Mouse (Mus musculus) embryonic facial prominence, embryonic 11.5 days (tissue): ENCODE results near the gene Camk2b. TPM values are rescaled to one million over a fixed set of nuclear protein-coding genes. Genes with fewer than 3 reads are reported as not detected.

Experiments used
- ATAC-seq: fragments of 200-750 bp; cut with Nextera tagmentation; replicated peaks from 2 replicates; pipeline ENCODE4 v1.8.0; 2017; ENCODE audit warnings: low read depth; ENCODE audit not compliant: insufficient number of reproducible peaks, low FRiP score, low TSS enrichment
- DNase-seq: peaks from one replicate; pipeline ENCODE4 v3.0.0-alpha.2; 2015; ENCODE audit warnings: low spot score
- H3K27ac ChIP-seq: fragments of 300-500 bp; sonication (generic); replicated peaks from 2 replicates; pipeline ENCODE4 v1.5.1; 2014; ENCODE audit warnings: mild to moderate bottlenecking, low read depth, low read length, control low read depth
- H3K27me3 ChIP-seq: fragments of 300-500 bp; sonication (generic); 2 replicates; pipeline ENCODE4 v1.6.1; 2014; ENCODE audit warnings: mild to moderate bottlenecking, low read length, moderate library complexity, mixed read lengths; ENCODE audit not compliant: control insufficient read depth, insufficient read depth
- H3K36me3 ChIP-seq: fragments of 300-500 bp; sonication (generic); replicated peaks from 2 replicates; pipeline ENCODE4 v1.6.1; 2014; ENCODE audit warnings: low read depth, mild to moderate bottlenecking, low read length, moderate library complexity, mixed read lengths; ENCODE audit not compliant: control insufficient read depth, insufficient read depth
- H3K4me1 ChIP-seq: fragments of 300-500 bp; sonication (generic); 2 replicates; pipeline ENCODE4 v1.6.1; 2014; ENCODE audit warnings: low read length, mixed read lengths; ENCODE audit not compliant: control insufficient read depth, insufficient read depth
- H3K4me2 ChIP-seq: fragments of 300-500 bp; sonication (generic); 2 replicates; pipeline ENCODE4 v1.6.1; 2014; ENCODE audit warnings: low read depth, mild to moderate bottlenecking, control low read depth, low read length, moderate library complexity
- H3K4me3 ChIP-seq: fragments of 300-500 bp; sonication (generic); 2 replicates; pipeline ENCODE4 v1.5.1; 2014; ENCODE audit warnings: low read depth, low read length, control low read depth
- H3K9ac ChIP-seq: fragments of 300-500 bp; sonication (generic); replicated peaks from 2 replicates; pipeline ENCODE4 v1.6.1; 2014; ENCODE audit warnings: mild to moderate bottlenecking, control low read depth, low read length
- H3K9me3 ChIP-seq: fragments of 300-500 bp; sonication (generic); replicated peaks from 2 replicates; pipeline ENCODE4 v1.6.1; 2016; ENCODE audit warnings: mild to moderate bottlenecking, low read length, inconsistent platforms, mixed read lengths; ENCODE audit not compliant: control insufficient read depth
- WGBS: fragments of 180-500 bp; shearing (Covaris S2); extraction: QIAGEN DNeasy Blood & Tissue Kit; methylation state at CpG from one replicate; pipeline ENCODE4 v1.1.7; 2014; 5-methylcytosine and 5-hydroxymethylcytosine counted together
- polyA plus RNA-seq: library from polyadenylated mRNA; unstranded; fragments of >200 nt; fragmentation: Nextera tagmentation; extraction: Ambion mirVana; gene quantifications from 2 replicates; pipeline ENCODE4 v1.2.1, GENCODE M21; 2014

Camk2b gene
- polyA plus RNA-seq, 1 experiment from 2014 or later, result 1.7 TPM

GRCm38 (mm10) chr11:5989954-5990593 is 76.1 kb downstream of the Camk2b start:
- ATAC-seq (no peak), DNase-seq (no peak)
- Histone ChIP-seq H3K36me3 (no peaks in the 10 kb centered on the region), H3K27me3 (no peaks in the 10 kb centered on the region), H3K9ac (no peak overlapping the region), H3K9me3 (no peaks in the 10 kb centered on the region), H3K27ac (no peak overlapping the region), H3K4me2 (no peak overlapping the region), H3K4me1 (no peaks in the 10 kb centered on the region), H3K4me3 (no peak overlapping the region)
- 87% methylated on average over 16 of the region's 16 CpGs for WGBS

GRCm38 (mm10) chr11:5988126-5988525 is 78.0 kb downstream of the Camk2b start:
- Histone ChIP-seq H3K36me3 (no peaks in the 10 kb centered on the region), H3K4me2 (no peak overlapping the region), H3K27me3 (no peaks in the 10 kb centered on the region), H3K4me3 (no peak overlapping the region), H3K4me1 (no peaks in the 10 kb centered on the region), H3K9ac (no peak overlapping the region), H3K27ac (no peak overlapping the region), H3K9me3 (no peaks in the 10 kb centered on the region)
- ATAC-seq (no peak), DNase-seq (no peak)
- WGBS, result 75% methylated on average over 10 of the region's 10 CpGs

- no peak for ATAC-seq
- 93% methylated on average over 5 of the region's 5 CpGs for WGBS
- Histone ChIP-seq H3K36me3 (no peaks in the 10 kb centered on the region), H3K27ac (no peak overlapping the region), H3K4me2 (no peak overlapping the region), H3K27me3 (no peaks in the 10 kb centered on the region), H3K9ac (no peak overlapping the region), H3K4me3 (no peak overlapping the region), H3K9me3 (no peaks in the 10 kb centered on the region), H3K4me1 (no peaks in the 10 kb centered on the region)
- DNase-seq, result no peak
These were observed 82.5 kb downstream of the Camk2b start for GRCm38 (mm10) chr11:5983629-5984028.

GRCm38 (mm10) chr11:5981323-5981722 is 84.8 kb downstream of the Camk2b start:
- Histone ChIP-seq H3K27me3 (no peaks in the 10 kb centered on the region), H3K4me3 (no peak overlapping the region), H3K4me1 (no peaks in the 10 kb centered on the region), H3K36me3 (no peaks in the 10 kb centered on the region), H3K4me2 (no peak overlapping the region), H3K27ac (no peak overlapping the region), H3K9me3 (no peaks in the 10 kb centered on the region), H3K9ac (no peak overlapping the region)
- DNase-seq (no peak), ATAC-seq (no peak)
- 80% methylated on average over 7 of the region's 7 CpGs for WGBS

GRCm38 (mm10) chr11:5980561-5980960 is 85.6 kb downstream of the Camk2b start:
- WGBS, result 59% methylated on average over 8 of the region's 8 CpGs
- no peaks in the 10 kb centered on the region; the same call in 1 of the 2 replicates for H3K4me1 ChIP-seq
- ATAC-seq (no peak), DNase-seq (no peak)
- no peaks in the 10 kb centered on the region for H3K27me3 ChIP-seq
- no peaks in the 10 kb centered on the region for H3K9me3 ChIP-seq
- no peak overlapping the region for H3K9ac ChIP-seq
- no peak overlapping the region for H3K27ac ChIP-seq
- H3K4me3 ChIP-seq, result no peak overlapping the region
- H3K36me3 ChIP-seq, result no peaks in the 10 kb centered on the region
- no peak overlapping the region for H3K4me2 ChIP-seq

- no peak overlapping the region for H3K4me3 ChIP-seq
- H3K4me2 ChIP-seq, result no peak overlapping the region
- no peak overlapping the region for H3K9ac ChIP-seq
- H3K9me3 ChIP-seq, result no peaks in the 10 kb centered on the region
- no peaks in the 10 kb centered on the region for H3K27me3 ChIP-seq
- H3K36me3 ChIP-seq, result no peaks in the 10 kb centered on the region
- DNase-seq (no peak), ATAC-seq (no peak)
- no peaks in the 10 kb centered on the region; the same call in 1 of the 2 replicates for H3K4me1 ChIP-seq
- H3K27ac ChIP-seq, result no peak overlapping the region
- WGBS, result 92% methylated on average over 2 of the region's 2 CpGs
These were observed 86.1 kb downstream of the Camk2b start for GRCm38 (mm10) chr11:5980108-5980507.

GRCm38 (mm10) chr11:5979088-5979487 is 87.1 kb downstream of the Camk2b start:
- no peak overlapping the region for H3K4me2 ChIP-seq
- no peak overlapping the region for H3K4me3 ChIP-seq
- 91% methylated on average over 7 of the region's 7 CpGs for WGBS
- no peaks in the 10 kb centered on the region for H3K27me3 ChIP-seq
- no peak overlapping the region for H3K9ac ChIP-seq
- no peaks in the 10 kb centered on the region for H3K36me3 ChIP-seq
- H3K9me3 ChIP-seq, result no peaks in the 10 kb centered on the region
- no peaks in the 10 kb centered on the region; the same call in 1 of the 2 replicates for H3K4me1 ChIP-seq
- no peak overlapping the region for H3K27ac ChIP-seq
- ATAC-seq (no peak), DNase-seq (no peak)

GRCm38 (mm10) chr11:5976106-5976505 is 90.1 kb downstream of the Camk2b start:
- Histone ChIP-seq H3K27ac (no peak overlapping the region), H3K4me2 (no peak overlapping the region), H3K4me3 (no peak overlapping the region), H3K27me3 (no peaks in the 10 kb centered on the region), H3K36me3 (no peaks in the 10 kb centered on the region), H3K9ac (no peak overlapping the region), H3K9me3 (no peaks in the 10 kb centered on the region), H3K4me1 (no peaks in the 10 kb centered on the region; the same call in 1 of the 2 replicates)
- ATAC-seq (no peak), DNase-seq (no peak)
- WGBS, result 14% methylated on average over 9 of the region's 9 CpGs
